Mouse (Mus musculus): ENCODE results near the gene Zmym5.

- TF ChIP-seq CTCF (IDR thresholded peaks at IDR 0.05; ENCODE audit: low read depth) (peak; percentile 31; the same call in 1 of the 2 replicates), EP300 (IDR thresholded peaks at IDR 0.05; ENCODE audit: low read depth) (no peak)
These were observed 13.0 kb upstream of the Zmym5 start for GRCm38 (mm10) chr14:56824562-56824961.

All from liver, embryonic 14.5 days (tissue).